Mouse (Mus musculus): Measurements from ENCODE around the gene Ganab.
"Not testable (repeated sequence)": the region's sequence is repeated elsewhere in the genome, so short reads cannot be mapped to it uniquely, and the experiment has no call there.

Gene Ganab

DNA sequence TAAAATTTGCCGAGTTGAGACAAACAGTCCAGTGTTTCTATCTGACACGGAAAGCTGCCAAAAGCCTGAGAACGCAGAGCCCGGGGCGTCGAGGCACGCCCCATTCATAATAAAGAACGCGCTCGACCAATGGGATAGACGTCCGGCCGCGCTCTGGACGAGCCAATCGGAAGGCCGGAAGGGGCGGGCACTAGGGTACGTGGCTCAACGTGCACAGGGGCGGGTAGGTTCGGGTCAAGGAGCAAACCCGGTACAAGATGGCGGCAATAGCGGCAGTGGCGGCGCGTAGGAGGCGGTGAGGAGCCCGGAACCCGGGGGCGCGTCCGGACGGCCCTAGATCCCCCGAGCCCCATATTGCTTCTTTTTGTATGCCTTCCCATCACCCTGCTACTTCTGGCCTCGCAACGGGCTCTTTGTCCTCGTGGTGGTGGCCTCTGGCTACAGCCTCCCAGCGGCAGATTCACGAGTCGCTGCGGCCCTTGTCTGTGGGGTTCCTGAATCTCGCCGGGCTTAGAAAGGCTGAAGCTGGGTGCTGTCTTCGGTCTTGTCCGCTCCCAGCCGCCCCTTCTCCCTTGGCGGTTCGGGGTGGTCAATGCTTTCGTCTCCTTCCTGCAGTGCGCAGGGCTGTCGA, at the start of gene Ganab:
Gene Ganab (plus strand): TSS at position 207 of the 631 bp plus-strand sequence.
- DNase-seq (ENCODE audit: extremely low spot score, low read depth, low spot score): peak; percentile 89

DNA sequence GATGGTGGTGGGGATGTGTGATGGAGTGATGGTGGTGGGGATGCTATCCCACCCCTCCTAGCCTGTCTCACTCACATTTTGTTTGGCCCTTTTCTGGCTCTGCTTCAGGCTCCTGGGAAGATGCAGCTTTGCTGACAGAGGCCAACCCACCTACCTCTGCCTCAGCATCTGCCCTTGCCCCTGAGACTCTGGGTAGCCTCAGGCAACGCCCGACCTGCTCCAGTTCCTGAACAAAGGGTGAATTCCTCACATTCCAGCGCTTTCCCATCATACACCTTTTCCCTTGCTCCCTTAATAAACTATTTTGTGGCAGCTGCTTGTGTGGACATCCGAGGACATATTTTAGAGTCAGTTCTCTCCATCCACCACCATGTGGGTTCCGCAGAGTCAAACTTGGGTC, 49.5 kb upstream of the Ganab start:
- no peak for DNase-seq (ENCODE audit: extremely low spot score, low read depth, low spot score)

- DNase-seq (ENCODE audit: extremely low spot score, low read depth, low spot score): no peak
Measured at GRCm38 (mm10) chr19:8850402-8850901, 47.4 kb upstream of the Ganab start, which contains the start of gene Lrrn4cl. Lrrn4cl (plus strand) TSS chr19:8850768.

DNA sequence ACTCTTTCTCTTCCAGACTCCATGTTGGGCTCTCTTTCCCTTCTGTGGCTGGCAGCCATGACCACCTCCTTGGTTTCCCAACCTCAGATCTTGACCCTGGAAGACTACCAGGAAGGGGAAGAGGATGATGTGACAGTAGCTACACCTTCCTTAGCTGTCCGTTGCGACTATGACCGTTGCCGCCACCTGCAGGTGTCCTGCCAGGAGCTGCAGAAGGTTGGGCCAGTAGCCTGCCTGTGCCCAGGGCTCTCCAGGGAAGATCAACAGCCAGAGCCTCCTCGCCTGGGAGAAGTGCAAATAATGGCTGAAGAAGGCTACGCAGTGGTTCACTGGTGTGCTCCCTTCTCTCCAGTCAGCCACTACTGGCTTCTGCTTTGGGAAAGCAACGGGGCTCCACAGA, 46.2 kb upstream of the Ganab start:
- DNase-seq (ENCODE audit: extremely low spot score, low read depth, low spot score): no peak

DNA sequence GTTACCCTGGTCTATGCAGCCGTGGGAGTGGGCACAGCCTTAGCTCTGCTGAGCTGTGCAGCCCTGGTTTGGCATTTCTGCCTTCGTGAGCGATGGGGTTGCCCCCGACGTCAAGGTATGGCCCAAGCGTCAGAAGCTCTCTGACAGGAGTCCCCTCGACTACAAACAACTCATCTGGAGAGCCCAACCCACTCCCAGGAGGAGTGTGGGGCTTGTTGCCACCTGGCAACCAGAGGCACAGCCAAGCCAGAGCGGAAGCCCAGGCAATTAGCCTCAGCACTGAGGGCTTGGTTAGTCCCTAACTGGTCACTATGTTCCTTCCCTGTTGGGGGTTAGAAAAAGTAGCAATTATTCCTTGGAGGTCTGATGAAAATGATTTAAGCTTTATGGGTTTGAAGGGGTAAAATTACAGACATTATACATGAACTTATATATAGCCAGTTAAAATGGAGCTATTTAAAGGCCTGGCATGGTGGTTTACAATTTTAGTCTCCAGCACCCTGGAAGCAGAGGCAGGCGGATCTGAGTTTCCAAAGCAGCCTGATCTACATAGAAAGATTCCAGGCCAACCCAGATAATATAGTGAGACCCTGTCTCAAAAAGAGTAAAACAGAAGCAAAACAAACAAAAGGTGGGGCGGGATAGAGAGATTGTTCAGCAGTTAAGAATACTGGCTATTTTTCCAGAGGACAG, 45.5 kb upstream of the Ganab start:
- no peak for DNase-seq (ENCODE audit: extremely low spot score, low read depth, low spot score)

GRCm38 (mm10) chr19:8853117-8853516, 44.8 kb upstream of the Ganab start:
- no peak for DNase-seq (ENCODE audit: extremely low spot score, low read depth, low spot score)

- no peak for DNase-seq (ENCODE audit: extremely low spot score, low read depth, low spot score)
Measured at GRCm38 (mm10) chr19:8857689-8858088, 40.2 kb upstream of the Ganab start.

- DNase-seq (ENCODE audit: extremely low spot score, low read depth, low spot score): no peak
Measured at GRCm38 (mm10) chr19:8859018-8859417, 38.9 kb upstream of the Ganab start.

GRCm38 (mm10) chr19:8864265-8864664, 33.6 kb upstream of the Ganab start:
- no peak for DNase-seq (ENCODE audit: extremely low spot score, low read depth, low spot score)

DNA sequence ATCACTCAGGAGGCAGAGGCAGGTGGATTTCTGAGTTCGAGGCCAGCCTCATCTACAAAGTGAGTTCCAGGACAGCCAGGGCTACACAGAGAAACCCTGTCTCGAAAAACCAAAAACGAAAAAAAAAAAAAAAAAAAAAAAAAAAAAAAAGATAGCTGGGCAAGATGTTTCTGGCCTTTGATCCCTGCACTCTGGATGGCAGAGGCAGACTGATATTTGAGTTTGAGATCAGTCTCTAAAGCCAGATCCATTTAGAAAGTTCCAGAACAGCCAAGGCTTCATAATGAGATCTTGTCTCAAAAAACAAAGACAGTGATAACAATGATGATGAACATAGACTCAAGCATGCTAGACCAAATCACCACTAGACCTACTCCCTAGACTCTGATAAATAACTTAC, 27.5 kb upstream of the Ganab start:
- not testable (repeated sequence) for DNase-seq (ENCODE audit: extremely low spot score, low read depth, low spot score)

DNA sequence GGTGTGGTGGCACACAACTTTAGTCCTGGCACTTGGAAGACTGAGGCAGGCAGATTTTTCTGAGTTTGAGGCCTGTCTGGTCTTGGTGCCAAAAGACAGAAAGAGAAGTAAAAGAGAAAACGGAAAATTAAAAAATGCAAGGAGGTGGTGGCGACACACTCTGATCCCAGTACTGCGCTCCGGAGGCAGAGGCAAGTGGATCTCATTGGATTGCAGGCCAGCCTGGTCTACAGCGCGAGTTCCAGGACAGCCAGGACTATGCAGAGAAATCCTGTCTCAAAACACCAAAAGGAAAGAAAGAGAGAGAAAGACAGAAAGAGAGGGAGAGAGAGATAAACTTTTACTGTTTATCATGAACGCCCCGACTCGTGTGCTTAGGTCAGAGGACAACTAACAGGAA, 27.0 kb upstream of the Ganab start:
- DNase-seq (ENCODE audit: extremely low spot score, low read depth, low spot score): no peak

DNA sequence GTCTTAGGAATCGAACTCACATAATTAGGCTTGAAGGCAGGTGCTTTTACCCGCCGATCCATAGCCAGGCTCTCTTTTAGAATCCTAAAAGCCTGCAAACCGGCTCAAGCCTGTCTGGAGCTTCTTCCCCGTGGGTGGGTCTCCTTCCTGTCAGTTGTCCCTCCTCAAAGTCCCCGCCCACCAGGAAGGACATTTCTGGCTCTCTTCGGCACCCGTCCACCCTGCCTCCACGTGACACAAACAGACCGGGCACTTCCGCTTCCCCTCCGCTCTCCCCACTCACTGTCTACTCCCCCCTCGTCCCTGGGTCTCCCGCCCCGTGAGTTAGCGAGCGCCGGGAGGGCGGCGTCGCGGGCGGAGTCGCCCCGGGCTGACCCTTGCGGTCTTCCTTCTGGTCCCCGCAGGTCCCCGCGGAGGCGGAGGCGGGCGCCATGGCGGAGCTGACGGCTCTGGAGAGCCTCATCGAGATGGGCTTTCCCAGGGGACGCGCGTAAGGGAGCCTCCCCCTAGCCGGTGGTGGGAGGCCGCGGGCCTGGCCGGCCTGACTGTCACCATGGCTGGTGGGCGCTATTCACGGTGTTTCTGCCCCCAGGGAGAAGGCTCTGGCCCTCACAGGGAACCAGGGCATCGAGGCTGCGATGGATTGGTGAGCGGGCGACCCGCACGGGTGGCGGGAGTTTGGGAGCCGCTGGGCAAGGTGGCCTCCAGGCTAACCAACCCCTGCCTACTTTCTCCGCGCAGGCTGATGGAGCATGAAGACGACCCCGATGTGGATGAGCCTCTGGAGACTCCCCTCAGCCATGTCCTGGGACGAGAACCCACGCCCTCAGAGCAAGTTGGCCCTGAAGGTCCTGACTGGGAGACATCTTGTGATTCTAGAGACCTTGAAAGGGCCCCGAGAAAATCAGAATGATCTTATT, 26.3 kb upstream of the Ganab start, which contains the start of gene Ubxn1:
Gene Ubxn1 (plus strand): TSS at position 230 of the 920 bp plus-strand sequence.
- DNase-seq (ENCODE audit: extremely low spot score, low read depth, low spot score): peak; percentile 79

- DNase-seq (ENCODE audit: extremely low spot score, low read depth, low spot score): no peak
Measured at GRCm38 (mm10) chr19:8872266-8872840, 25.5 kb upstream of the Ganab start.

- no peak for DNase-seq (ENCODE audit: extremely low spot score, low read depth, low spot score)
Measured at GRCm38 (mm10) chr19:8875031-8875430, 22.8 kb upstream of the Ganab start.

- DNase-seq (ENCODE audit: extremely low spot score, low read depth, low spot score): no peak
Measured at GRCm38 (mm10) chr19:8880311-8881033, 17.4 kb upstream of the Ganab start, which contains the start of gene Uqcc3. Uqcc3 (minus strand) TSS chr19:8880923.

- no peak for DNase-seq (ENCODE audit: extremely low spot score, low read depth, low spot score)
Measured at GRCm38 (mm10) chr19:8881034-8881392, 16.9 kb upstream of the Ganab start.

- DNase-seq (ENCODE audit: extremely low spot score, low read depth, low spot score): no peak
Measured at GRCm38 (mm10) chr19:8883616-8884015, 14.3 kb upstream of the Ganab start, which contains the start of the genes Lbhd1 and Gm49403. Lbhd1 (plus strand) TSS chr19:8883732. Gm49403 (plus strand) TSS chr19:8883930.

- no peak for DNase-seq (ENCODE audit: extremely low spot score, low read depth, low spot score)
Measured at GRCm38 (mm10) chr19:8886916-8887584, 10.8 kb upstream of the Ganab start.

DNA sequence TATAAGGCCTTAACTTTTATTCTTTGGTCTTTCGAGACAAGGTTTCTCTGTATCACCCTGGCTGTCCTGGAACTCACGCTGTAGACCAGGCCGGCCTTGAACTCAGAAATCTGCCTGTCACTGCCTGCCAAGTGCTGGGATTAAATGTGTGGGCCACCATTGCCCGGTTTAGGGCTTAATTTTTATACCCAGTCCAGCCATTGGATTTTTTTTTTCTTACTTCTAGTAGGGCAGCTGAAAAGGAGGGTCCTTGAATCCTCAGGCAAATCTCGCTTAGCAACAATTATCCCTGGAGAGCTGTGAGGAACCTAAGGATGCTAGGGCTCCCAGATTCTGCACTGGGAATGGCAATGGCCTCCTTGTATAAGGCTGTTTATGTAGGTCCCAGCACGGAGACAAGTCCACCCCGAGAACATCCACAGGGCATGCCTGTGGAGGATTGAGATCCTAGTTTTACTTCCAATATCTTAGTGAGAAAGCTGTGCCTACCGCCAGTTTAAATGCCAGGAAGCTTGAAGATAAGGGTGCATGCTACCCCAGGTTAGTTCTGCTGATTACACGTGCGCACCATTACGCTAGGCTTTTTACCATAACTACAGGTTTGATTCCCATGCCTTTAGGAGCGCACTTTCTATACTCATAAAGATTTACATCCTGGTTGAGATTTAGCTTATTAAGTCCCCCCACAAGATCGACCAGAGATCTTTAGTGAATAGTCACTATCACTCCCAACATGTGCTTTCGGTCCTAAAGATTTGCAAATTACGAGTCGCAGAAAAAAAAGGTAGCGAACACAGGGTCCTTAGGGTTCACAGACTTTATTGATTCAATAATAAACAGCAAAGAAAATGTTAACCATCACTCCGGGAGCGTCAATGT, 10.0 kb upstream of the Ganab start:
- no peak for DNase-seq (ENCODE audit: extremely low spot score, low read depth, low spot score)

Data from hindlimb bud, embryonic 11.5 days (tissue).